Mouse (Mus musculus) NIH3T3 (cell line): ENCODE results near the gene Gm49368.
A peak's percentile ranks its signal among the peaks of the same experiment; 100 is the strongest.
"Not testable (repeated sequence)": the region's sequence is repeated elsewhere in the genome, so short reads cannot be mapped to it uniquely, and the experiment has no call there.

ENCODE experiments used
- DNase-seq: peaks from one replicate; pipeline ENCODE4 v3.0.0-alpha.2; 2012; ENCODE audit warnings: low read depth

The Gm49368 gene

GRCm38 (mm10) chr7:128062456-128062855, at the start of gene Gm49368, which contains the start of gene Itgam:
TSS of gene Gm49368 (plus strand) at chr7:128062683.
TSS of gene Itgam (plus strand) at chr7:128062640.
- DNase-seq, result no peak

- DNase-seq, result no peak
These were observed 49.4 kb upstream of the Gm49368 start for GRCm38 (mm10) chr7:128013116-128013515.

GRCm38 (mm10) chr7:128016134-128016533, 46.3 kb upstream of the Gm49368 start:
- not testable (repeated sequence) for DNase-seq

- DNase-seq, result no peak
These were observed 45.8 kb upstream of the Gm49368 start for GRCm38 (mm10) chr7:128016650-128017049.

- DNase-seq, result no peak
These were observed 44.2 kb upstream of the Gm49368 start for GRCm38 (mm10) chr7:128018275-128018674.

- peak; percentile 54 for DNase-seq
These were observed 43.3 kb upstream of the Gm49368 start for GRCm38 (mm10) chr7:128019187-128019586.

GRCm38 (mm10) chr7:128022974-128023373, 39.5 kb upstream of the Gm49368 start:
- DNase-seq, result no peak

GRCm38 (mm10) chr7:128023565-128023964, 38.9 kb upstream of the Gm49368 start:
- DNase-seq, result peak; percentile 42

GRCm38 (mm10) chr7:128024364-128024763, 38.1 kb upstream of the Gm49368 start:
- no peak for DNase-seq

- DNase-seq, result peak; percentile 88
These were observed 37.6 kb upstream of the Gm49368 start for GRCm38 (mm10) chr7:128024932-128025331.

GRCm38 (mm10) chr7:128025381-128025780, 37.1 kb upstream of the Gm49368 start:
- peak; percentile 70 for DNase-seq

- DNase-seq, result no peak
These were observed 31.0 kb upstream of the Gm49368 start for GRCm38 (mm10) chr7:128031403-128031976.

GRCm38 (mm10) chr7:128032290-128032988, 30.0 kb upstream of the Gm49368 start:
- DNase-seq, result no peak

GRCm38 (mm10) chr7:128032989-128033293, 29.5 kb upstream of the Gm49368 start:
- no peak for DNase-seq

GRCm38 (mm10) chr7:128033616-128034015, 28.9 kb upstream of the Gm49368 start:
- no peak for DNase-seq

GRCm38 (mm10) chr7:128042161-128042820, 20.2 kb upstream of the Gm49368 start:
- DNase-seq, result not testable (repeated sequence)

- DNase-seq, result no peak
These were observed 18.2 kb upstream of the Gm49368 start for GRCm38 (mm10) chr7:128044142-128044785.

- DNase-seq, result no peak
These were observed 16.8 kb upstream of the Gm49368 start for GRCm38 (mm10) chr7:128045640-128046039.

- no peak for DNase-seq
These were observed 13.7 kb upstream of the Gm49368 start for GRCm38 (mm10) chr7:128048819-128049218.

- no peak for DNase-seq
These were observed 13.2 kb upstream of the Gm49368 start for GRCm38 (mm10) chr7:128049254-128049653.

- peak; percentile 36 for DNase-seq
These were observed 11.7 kb upstream of the Gm49368 start for GRCm38 (mm10) chr7:128050739-128051138.

GRCm38 (mm10) chr7:128053061-128053460, 9.4 kb upstream of the Gm49368 start:
- DNase-seq, result no peak
